Mouse (Mus musculus) lung, postnatal 14 days (tissue): ENCODE results near the gene Adam1a.
"Not testable (repeated sequence)": the region's sequence is repeated elsewhere in the genome, so short reads cannot be mapped to it uniquely, and the experiment has no call there.

ENCODE experiments used
- DNase-seq: peaks from one replicate; pipeline ENCODE4 v3.0.0; 2021

Adam1a gene

GRCm38 (mm10) chr5:121562436-121562835, 17.2 kb upstream of the Adam1a start:
- no peak for DNase-seq

GRCm38 (mm10) chr5:121549196-121549595, 3.9 kb upstream of the Adam1a start:
- no peak for DNase-seq

GRCm38 (mm10) chr5:121547084-121547483, 1.8 kb upstream of the Adam1a start:
- DNase-seq: no peak

- peak; percentile 57 for DNase-seq
Measured at GRCm38 (mm10) chr5:121546530-121546895, 1.2 kb upstream of the Adam1a start.

GRCm38 (mm10) chr5:121545793-121546529, 679 bp upstream of the Adam1a start, which contains the start of gene Mapkapk5:
Gene Mapkapk5 (minus strand): TSS chr5:121545905.
- peak; percentile 98 for DNase-seq

- no peak for DNase-seq
Measured at GRCm38 (mm10) chr5:121543370-121543769, 1.9 kb downstream of the Adam1a start.

- no peak for DNase-seq
Measured at GRCm38 (mm10) chr5:121541235-121541634, 4.0 kb downstream of the Adam1a start.

GRCm38 (mm10) chr5:121540066-121540465, 5.2 kb downstream of the Adam1a start:
- DNase-seq: no peak

GRCm38 (mm10) chr5:121537588-121537987, 7.7 kb downstream of the Adam1a start:
- no peak for DNase-seq

GRCm38 (mm10) chr5:121536921-121537555, 8.2 kb downstream of the Adam1a start:
- DNase-seq: no peak

- DNase-seq: no peak
Measured at GRCm38 (mm10) chr5:121535116-121535515, 10.2 kb downstream of the Adam1a start.

GRCm38 (mm10) chr5:121534521-121534920, 10.8 kb downstream of the Adam1a start:
- DNase-seq: no peak

- DNase-seq: no peak
Measured at GRCm38 (mm10) chr5:121526961-121527360, 18.3 kb downstream of the Adam1a start.

GRCm38 (mm10) chr5:121526526-121526925, 18.8 kb downstream of the Adam1a start:
- DNase-seq: no peak

GRCm38 (mm10) chr5:121525774-121526450, 19.4 kb downstream of the Adam1a start:
- peak; percentile 19 for DNase-seq

- DNase-seq: not testable (repeated sequence)
Measured at GRCm38 (mm10) chr5:121519758-121520157, 25.5 kb downstream of the Adam1a start.

- no peak for DNase-seq
Measured at GRCm38 (mm10) chr5:121518983-121519382, 26.3 kb downstream of the Adam1a start.

GRCm38 (mm10) chr5:121510009-121510408, 35.3 kb downstream of the Adam1a start:
- no peak for DNase-seq

- DNase-seq: no peak
Measured at GRCm38 (mm10) chr5:121506846-121507245, 38.4 kb downstream of the Adam1a start.

- no peak for DNase-seq
Measured at GRCm38 (mm10) chr5:121503231-121503630, 42.1 kb downstream of the Adam1a start, which contains the start of gene Adam1b. Gene Adam1b (minus strand): TSS chr5:121503435.

- DNase-seq: not testable (repeated sequence)
Measured at GRCm38 (mm10) chr5:121501424-121501996, 43.8 kb downstream of the Adam1a start.

- no peak for DNase-seq
Measured at GRCm38 (mm10) chr5:121500719-121501118, 44.6 kb downstream of the Adam1a start.

GRCm38 (mm10) chr5:121493305-121493704, 52.0 kb downstream of the Adam1a start:
- no peak for DNase-seq
